Comparison of ENCODE assay signal across 28 mouse cellular contexts in the genomic region with DNA sequence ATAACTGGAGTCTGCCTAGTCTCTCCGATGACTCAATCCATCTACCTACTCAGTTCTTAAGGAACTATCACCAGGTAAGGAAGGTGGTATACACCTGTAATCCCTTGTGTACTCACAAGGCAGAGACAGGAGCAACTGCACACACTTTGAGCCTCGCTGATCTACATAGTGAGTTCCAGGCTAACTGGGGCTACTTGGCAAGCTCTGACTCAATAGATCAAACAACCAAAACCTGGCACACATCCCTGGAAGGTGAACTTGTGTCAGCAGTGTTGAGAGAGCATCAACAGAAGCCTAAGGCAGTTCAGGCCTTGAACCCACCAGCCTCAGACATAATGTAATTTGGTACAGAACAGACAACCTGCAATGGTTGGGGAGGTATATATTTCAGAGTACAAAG.
"Had no signal": no experiment of that assay in that cellular context is flagged by ENCODE, and none has a peak within 500 bp of the region (broad histone marks: within the 10 kb centered on the region; RNA-seq: fewer than 3 reads in every experiment).

No protein-coding gene starts in this region.

- H3K27ac ChIP-seq: heart, embryonic 13.5 days; heart, embryonic 15.5 days; intestine, embryonic 15.5 days; kidney, postnatal 0 days had no signal

- H3K9ac ChIP-seq: heart, embryonic 12.5 days; heart, embryonic 15.5 days; hindbrain, embryonic 12.5 days; intestine, embryonic 15.5 days; kidney, embryonic 15.5 days had no signal

- ATAC-seq: intestine, postnatal 0 days had no signal

- H3K9me3 ChIP-seq: heart, embryonic 10.5 days; heart, embryonic 12.5 days; heart, embryonic 13.5 days; heart, embryonic 15.5 days; hindbrain, embryonic 10.5 days; hindbrain, embryonic 12.5 days; hindbrain, embryonic 13.5 days; hindbrain, embryonic 15.5 days; intestine, embryonic 15.5 days; kidney, embryonic 15.5 days had no signal

- H3K27me3 ChIP-seq: heart, embryonic 12.5 days; heart, embryonic 15.5 days; hindbrain, embryonic 12.5 days; hindbrain, embryonic 13.5 days; hindbrain, embryonic 15.5 days; intestine, embryonic 15.5 days; kidney, embryonic 15.5 days had no signal

- H3K36me3 ChIP-seq: heart, embryonic 10.5 days; heart, embryonic 12.5 days; heart, embryonic 13.5 days; heart, embryonic 15.5 days; hindbrain, embryonic 10.5 days; hindbrain, embryonic 12.5 days; hindbrain, embryonic 13.5 days; hindbrain, embryonic 15.5 days; intestine, embryonic 15.5 days; kidney, embryonic 15.5 days had no signal

- DNase-seq: heart, postnatal 10 days; heart, postnatal 14 days; heart, postnatal 36 days; heart, postnatal 4 days; kidney, adult 11 months; kidney, adult 18-20 months; kidney, adult 2 months; kidney, adult 8-10 months; kidney, adult 9 months; kidney, postnatal 10 days; kidney, postnatal 14 days; kidney, postnatal 25 days; kidney, postnatal 36 days; kidney, postnatal 4 days; layer of hippocampus, adult 9-11 months; layer of hippocampus, postnatal 36 days had no signal
